Mouse (Mus musculus) ES-E14 (cell line): Measurements from ENCODE around the gene Rplp2.

Experiments
- HCFC1 ChIP-seq: IDR thresholded peaks from 2 replicates; pipeline ENCODE4 v1.6.1; 2012; ENCODE audit warnings: low read length, inconsistent platforms, borderline replicate concordance; ENCODE audit not compliant: insufficient read depth
- MAFK ChIP-seq: IDR thresholded peaks from 2 replicates; pipeline ENCODE4 v1.6.1; 2014; ENCODE audit warnings: mild to moderate bottlenecking, low read depth, low read length, inconsistent platforms; ENCODE audit not compliant: insufficient read depth
- ZC3H11A ChIP-seq: IDR thresholded peaks from 2 replicates; pipeline ENCODE4 v1.6.1; 2012; ENCODE audit warnings: low read depth, mild to moderate bottlenecking, inconsistent platforms, low read length, borderline replicate concordance

DNA sequence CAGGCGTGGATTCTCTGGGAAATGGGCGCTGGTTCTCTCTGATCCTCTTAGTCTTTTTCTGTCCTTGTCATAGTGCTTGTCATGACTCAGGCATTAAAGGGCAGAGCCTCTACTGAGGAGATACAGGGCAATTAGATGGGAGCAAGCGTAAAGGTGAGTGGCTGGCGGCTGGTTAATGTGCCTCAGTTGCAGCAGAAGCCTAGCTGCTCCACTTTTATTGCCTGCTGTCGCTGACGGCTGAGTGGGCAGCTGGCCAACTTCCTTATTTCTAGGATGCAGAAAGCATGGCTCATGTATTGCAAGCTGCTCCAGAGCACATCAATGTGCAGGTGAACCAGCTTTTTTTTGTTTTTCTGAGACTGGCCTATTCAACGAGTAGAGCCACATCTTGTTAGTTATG is 28.2 kb upstream of the Rplp2 start:
- TF ChIP-seq HCFC1: no peak
- no peak for TF ChIP-seq MAFK
- TF ChIP-seq ZC3H11A: no peak
